Mouse (Mus musculus): ENCODE data around the gene Zfhx3. TPM values are rescaled to one million over a fixed set of nuclear protein-coding genes. Genes with fewer than 3 reads are reported as not detected.
A peak's percentile ranks its signal among the peaks of the same experiment; 100 is the strongest.

The Zfhx3 gene
- polyA plus RNA-seq, 1 experiment from 2014 or later: 68.4 TPM

- Histone ChIP-seq H3K27ac (replicated peaks; ENCODE audit: low read depth, low read length) (no peak overlapping the region), H3K36me3 (ENCODE audit: control insufficient read depth, insufficient read depth, low read length) (no peaks in the 10 kb centered on the region), H3K9ac (replicated peaks; ENCODE audit: low read length) (no peak overlapping the region), H3K27me3 (ENCODE audit: control insufficient read depth, insufficient read depth, low read length) (no peaks in the 10 kb centered on the region), H3K4me2 (ENCODE audit: low read length) (no peak overlapping the region), H3K4me1 (ENCODE audit: control insufficient read depth, insufficient read depth, low read length) (no peaks in the 10 kb centered on the region), H3K4me3 (replicated peaks; ENCODE audit: low read depth, low read length) (no peak overlapping the region), H3K9me3 (ENCODE audit: control insufficient read depth, low read length) (no peaks in the 10 kb centered on the region)
- 93% methylated on average over 2 of the region's 2 CpGs for whole genome bisulfite sequencing
- DNase-seq (no peak), ATAC-seq (ENCODE audit: low FRiP score, low TSS enrichment) (no peak)
Measured at GRCm38 (mm10) chr8:108025249-108025648, 82.8 kb downstream of the Zfhx3 start.

- H3K27ac ChIP-seq (replicated peaks; ENCODE audit: low read depth, low read length): no peak overlapping the region
- no peak for ATAC-seq (ENCODE audit: low FRiP score, low TSS enrichment)
Measured at GRCm38 (mm10) chr8:108026557-108027440, 84.4 kb downstream of the Zfhx3 start.

GRCm38 (mm10) chr8:108027561-108028025 lies 85.1 kb downstream of the Zfhx3 start:
- Histone ChIP-seq H3K36me3 (ENCODE audit: control insufficient read depth, insufficient read depth, low read length) (no peaks in the 10 kb centered on the region), H3K9ac (replicated peaks; ENCODE audit: low read length) (no peak overlapping the region), H3K27ac (replicated peaks; ENCODE audit: low read depth, low read length) (no peak overlapping the region), H3K4me2 (ENCODE audit: low read length) (peak overlapping the region; percentile 7; the same call in 1 of the 2 replicates), H3K4me1 (ENCODE audit: control insufficient read depth, insufficient read depth, low read length) (no peaks in the 10 kb centered on the region), H3K4me3 (replicated peaks; ENCODE audit: low read depth, low read length) (no peak overlapping the region), H3K27me3 (ENCODE audit: control insufficient read depth, insufficient read depth, low read length) (no peaks in the 10 kb centered on the region), H3K9me3 (ENCODE audit: control insufficient read depth, low read length) (no peaks in the 10 kb centered on the region)
- ATAC-seq (ENCODE audit: low FRiP score, low TSS enrichment): no peak
- 63% methylated on average over 20 of the region's 20 CpGs for WGBS
- peak; percentile 20 for DNase-seq

More at GRCm38 (mm10) chr8:108026557-108027440, 84.4 kb downstream of the Zfhx3 start:
- no peak overlapping the region for H3K4me3 ChIP-seq (replicated peaks; ENCODE audit: low read depth, low read length)
- H3K9me3 ChIP-seq (ENCODE audit: control insufficient read depth, low read length): no peaks in the 10 kb centered on the region
- no peaks in the 10 kb centered on the region for H3K36me3 ChIP-seq (ENCODE audit: control insufficient read depth, insufficient read depth, low read length)
- H3K9ac ChIP-seq (replicated peaks; ENCODE audit: low read length): no peak overlapping the region
- WGBS: 82% methylated on average over 11 of the region's 11 CpGs
- no peaks in the 10 kb centered on the region for H3K4me1 ChIP-seq (ENCODE audit: control insufficient read depth, insufficient read depth, low read length)
- DNase-seq: no peak
- no peaks in the 10 kb centered on the region for H3K27me3 ChIP-seq (ENCODE audit: control insufficient read depth, insufficient read depth, low read length)
- H3K4me2 ChIP-seq (ENCODE audit: low read length): no peak overlapping the region

GRCm38 (mm10) chr8:108028440-108028839 lies 86.0 kb downstream of the Zfhx3 start:
- no peaks in the 10 kb centered on the region for H3K27me3 ChIP-seq (ENCODE audit: control insufficient read depth, insufficient read depth, low read length)
- H3K4me3 ChIP-seq (replicated peaks; ENCODE audit: low read depth, low read length): no peak overlapping the region
- no peaks in the 10 kb centered on the region for H3K9me3 ChIP-seq (ENCODE audit: control insufficient read depth, low read length)
- no peaks in the 10 kb centered on the region for H3K4me1 ChIP-seq (ENCODE audit: control insufficient read depth, insufficient read depth, low read length)
- H3K36me3 ChIP-seq (ENCODE audit: control insufficient read depth, insufficient read depth, low read length): no peaks in the 10 kb centered on the region
- ATAC-seq (ENCODE audit: low FRiP score, low TSS enrichment) (no peak), DNase-seq (no peak)
- 60% methylated on average over 8 of the region's 8 CpGs for WGBS
- H3K9ac ChIP-seq (replicated peaks; ENCODE audit: low read length): no peak overlapping the region
- no peak overlapping the region for H3K4me2 ChIP-seq (ENCODE audit: low read length)
- H3K27ac ChIP-seq (replicated peaks; ENCODE audit: low read depth, low read length): no peak overlapping the region

- no peaks in the 10 kb centered on the region for H3K9me3 ChIP-seq (ENCODE audit: control insufficient read depth, low read length)
- H3K4me2 ChIP-seq (ENCODE audit: low read length): no peak overlapping the region
- DNase-seq (no peak), ATAC-seq (ENCODE audit: low FRiP score, low TSS enrichment) (no peak)
- 87% methylated on average over 3 of the region's 3 CpGs for WGBS
- H3K36me3 ChIP-seq (ENCODE audit: control insufficient read depth, insufficient read depth, low read length): no peaks in the 10 kb centered on the region
- no peak overlapping the region for H3K4me3 ChIP-seq (replicated peaks; ENCODE audit: low read depth, low read length)
- H3K9ac ChIP-seq (replicated peaks; ENCODE audit: low read length): no peak overlapping the region
- no peaks in the 10 kb centered on the region for H3K27me3 ChIP-seq (ENCODE audit: control insufficient read depth, insufficient read depth, low read length)
- H3K27ac ChIP-seq (replicated peaks; ENCODE audit: low read depth, low read length): no peak overlapping the region
- no peaks in the 10 kb centered on the region for H3K4me1 ChIP-seq (ENCODE audit: control insufficient read depth, insufficient read depth, low read length)
Measured at GRCm38 (mm10) chr8:108031159-108031558, 88.7 kb downstream of the Zfhx3 start.

- no peak overlapping the region for H3K4me3 ChIP-seq (replicated peaks; ENCODE audit: low read depth, low read length)
- DNase-seq: no peak
- ATAC-seq (ENCODE audit: low FRiP score, low TSS enrichment): no peak
- H3K9me3 ChIP-seq (ENCODE audit: control insufficient read depth, low read length): no peaks in the 10 kb centered on the region
- no peaks in the 10 kb centered on the region for H3K36me3 ChIP-seq (ENCODE audit: control insufficient read depth, insufficient read depth, low read length)
- H3K27me3 ChIP-seq (ENCODE audit: control insufficient read depth, insufficient read depth, low read length): no peaks in the 10 kb centered on the region
- no peaks in the 10 kb centered on the region for H3K4me1 ChIP-seq (ENCODE audit: control insufficient read depth, insufficient read depth, low read length)
- H3K4me2 ChIP-seq (ENCODE audit: low read length): no peak overlapping the region
- no peak overlapping the region for H3K9ac ChIP-seq (replicated peaks; ENCODE audit: low read length)
- H3K27ac ChIP-seq (replicated peaks; ENCODE audit: low read depth, low read length): no peak overlapping the region
- 84% methylated on average over 3 of the region's 3 CpGs for WGBS
Measured at GRCm38 (mm10) chr8:108034070-108034469, 91.6 kb downstream of the Zfhx3 start.

- Histone ChIP-seq H3K9me3 (ENCODE audit: control insufficient read depth, low read length) (no peaks in the 10 kb centered on the region), H3K9ac (replicated peaks; ENCODE audit: low read length) (no peak overlapping the region), H3K4me2 (ENCODE audit: low read length) (no peak overlapping the region), H3K4me3 (replicated peaks; ENCODE audit: low read depth, low read length) (no peak overlapping the region), H3K27ac (replicated peaks; ENCODE audit: low read depth, low read length) (no peak overlapping the region), H3K4me1 (ENCODE audit: control insufficient read depth, insufficient read depth, low read length) (no peaks in the 10 kb centered on the region), H3K36me3 (ENCODE audit: control insufficient read depth, insufficient read depth, low read length) (no peaks in the 10 kb centered on the region), H3K27me3 (ENCODE audit: control insufficient read depth, insufficient read depth, low read length) (no peaks in the 10 kb centered on the region)
- DNase-seq (no peak), ATAC-seq (ENCODE audit: low FRiP score, low TSS enrichment) (no peak)
- 83% methylated on average over 6 of the region's 6 CpGs for WGBS
Measured at GRCm38 (mm10) chr8:108034726-108035125, 92.3 kb downstream of the Zfhx3 start.

- Histone ChIP-seq H3K9me3 (ENCODE audit: control insufficient read depth, low read length) (no peaks in the 10 kb centered on the region), H3K4me2 (ENCODE audit: low read length) (no peak overlapping the region), H3K27me3 (ENCODE audit: control insufficient read depth, insufficient read depth, low read length) (no peaks in the 10 kb centered on the region), H3K27ac (replicated peaks; ENCODE audit: low read depth, low read length) (no peak overlapping the region), H3K9ac (replicated peaks; ENCODE audit: low read length) (no peak overlapping the region), H3K4me3 (replicated peaks; ENCODE audit: low read depth, low read length) (no peak overlapping the region), H3K36me3 (ENCODE audit: control insufficient read depth, insufficient read depth, low read length) (no peaks in the 10 kb centered on the region), H3K4me1 (ENCODE audit: control insufficient read depth, insufficient read depth, low read length) (no peaks in the 10 kb centered on the region)
- DNase-seq (no peak), ATAC-seq (ENCODE audit: low FRiP score, low TSS enrichment) (no peak)
- 90% methylated on average over 4 of the region's 4 CpGs for WGBS
Measured at GRCm38 (mm10) chr8:108043618-108044017, 101.2 kb downstream of the Zfhx3 start.

GRCm38 (mm10) chr8:108044185-108044584 lies 101.7 kb downstream of the Zfhx3 start:
- 85% methylated on average over 3 of the region's 3 CpGs for WGBS
- ATAC-seq (ENCODE audit: low FRiP score, low TSS enrichment): no peak

More at GRCm38 (mm10) chr8:108044185-108044584, 101.7 kb downstream of the Zfhx3 start:
- no peak for DNase-seq
- Histone ChIP-seq H3K4me2 (ENCODE audit: low read length) (no peak overlapping the region), H3K36me3 (ENCODE audit: control insufficient read depth, insufficient read depth, low read length) (no peaks in the 10 kb centered on the region), H3K9me3 (ENCODE audit: control insufficient read depth, low read length) (no peaks in the 10 kb centered on the region), H3K4me1 (ENCODE audit: control insufficient read depth, insufficient read depth, low read length) (no peaks in the 10 kb centered on the region), H3K27me3 (ENCODE audit: control insufficient read depth, insufficient read depth, low read length) (no peaks in the 10 kb centered on the region), H3K9ac (replicated peaks; ENCODE audit: low read length) (no peak overlapping the region), H3K27ac (replicated peaks; ENCODE audit: low read depth, low read length) (no peak overlapping the region), H3K4me3 (replicated peaks; ENCODE audit: low read depth, low read length) (no peak overlapping the region)
